Mouse (Mus musculus) right cerebral cortex, postnatal 4 days (tissue): ENCODE results near the gene Vmn1r212.
"Not testable (repeated sequence)": the region's sequence is repeated elsewhere in the genome, so short reads cannot be mapped to it uniquely, and the experiment has no call there.

Experiments
- DNase-seq: peaks from one replicate; pipeline ENCODE4 v3.0.0-alpha.2; 2022

The Vmn1r212 gene

GRCm38 (mm10) chr13:22884105-22884504 lies at the start of gene Vmn1r212:
Gene Vmn1r212, minus strand, starts transcription at chr13:22884205.
- DNase-seq: no peak

GRCm38 (mm10) chr13:22879257-22879656 lies 4.7 kb downstream of the Vmn1r212 start:
- DNase-seq: no peak

- DNase-seq: no peak
These were observed 26.5 kb downstream of the Vmn1r212 start, which contains the start of gene Vmn1r211 for GRCm38 (mm10) chr13:22857461-22857860. Gene Vmn1r211, minus strand, starts transcription at chr13:22857561.

GRCm38 (mm10) chr13:22854760-22855159 lies 29.2 kb downstream of the Vmn1r212 start:
- no peak for DNase-seq

GRCm38 (mm10) chr13:22846798-22847197 lies 37.2 kb downstream of the Vmn1r212 start:
- DNase-seq: no peak

- DNase-seq: not testable (repeated sequence)
These were observed 39.7 kb downstream of the Vmn1r212 start for GRCm38 (mm10) chr13:22844304-22844703.
